Mouse (Mus musculus) ovary, postnatal 14 days (tissue): ENCODE measurements at regions not wholly inside any gene's neighbourhood (a gene's known extent, or its start where the extent isn't known, plus 50 kb on each side); places are given as distances from the start of the nearest gene placed in this dataset.

Experiments used
- DNase-seq: peaks from one replicate; pipeline ENCODE4 v3.0.0; 2022; ENCODE audit warnings: low spot score

GRCm38 (mm10) chr4:32183791-32184190 is 54.8 kb upstream of the Bach2 start:
- no peak for DNase-seq

GRCm38 (mm10) chr4:32185986-32186385 is 52.6 kb upstream of the Bach2 start:
- no peak for DNase-seq

- no peak for DNase-seq
Observed at GRCm38 (mm10) chr4:32187154-32187553, 51.5 kb upstream of the Bach2 start.

- DNase-seq: no peak
Observed at GRCm38 (mm10) chr4:32188076-32188475, 50.5 kb upstream of the Bach2 start.

GRCm38 (mm10) chr4:32188752-32189415 is 49.7 kb upstream of the Bach2 start:
- no peak for DNase-seq
